Mouse (Mus musculus) Patski (cell line): ENCODE data around the gene Gak. TPM values are rescaled to one million over a fixed set of nuclear protein-coding genes. Genes with fewer than 3 reads are reported as not detected.

Experiments
- ATAC-seq: fragments of 100-300 bp; one replicate; pipeline ENCODE4 v1.8.0; 2021
- CTCF ChIA-PET: fragments of 350-600 bp; sonication (Branson Sonifier 250); formaldehyde crosslinking; loops from one replicate; lab custom pipeline; 2022; ENCODE audit warnings: inconsistent platforms; lab: Charles Lee
- POLR2A ChIA-PET: fragments of 350-600 bp; sonication (Branson Sonifier 250); formaldehyde crosslinking; loops from one replicate; lab custom pipeline; 2022; ENCODE audit warnings: antibody characterized with exemption, inconsistent platforms; lab: Charles Lee
- DNase-seq: peaks from one replicate; pipeline ENCODE4 v3.0.0-alpha.2; 2011; ENCODE audit warnings: low read depth, low spot score
- H3K27me3 ChIP-seq: fragments of 371-371 bp; one replicate; pipeline ENCODE4 v1.5.1; 2021
- CTCF ChIP-seq: fragments of 100-300 bp; IDR thresholded peaks from one replicate; pipeline ENCODE4 v1.5.1; 2021
- in situ Hi-C: fragments of 300-500 bp; cut with MboI; formaldehyde crosslinking; loops from 3 replicates; pipeline ENCODE4 v1.11.1; 2018; ENCODE audit warnings: low pct_unique_long_range_greater_than_20kb, mixed read lengths
- polyA plus RNA-seq: library from polyadenylated mRNA; unstranded; gene quantifications from one replicate; pipeline ENCODE4 v1.2.3, GENCODE M21; 2021

Gak gene
- polyA plus RNA-seq, 1 experiment from 2014 or later = 133 TPM

DNA sequence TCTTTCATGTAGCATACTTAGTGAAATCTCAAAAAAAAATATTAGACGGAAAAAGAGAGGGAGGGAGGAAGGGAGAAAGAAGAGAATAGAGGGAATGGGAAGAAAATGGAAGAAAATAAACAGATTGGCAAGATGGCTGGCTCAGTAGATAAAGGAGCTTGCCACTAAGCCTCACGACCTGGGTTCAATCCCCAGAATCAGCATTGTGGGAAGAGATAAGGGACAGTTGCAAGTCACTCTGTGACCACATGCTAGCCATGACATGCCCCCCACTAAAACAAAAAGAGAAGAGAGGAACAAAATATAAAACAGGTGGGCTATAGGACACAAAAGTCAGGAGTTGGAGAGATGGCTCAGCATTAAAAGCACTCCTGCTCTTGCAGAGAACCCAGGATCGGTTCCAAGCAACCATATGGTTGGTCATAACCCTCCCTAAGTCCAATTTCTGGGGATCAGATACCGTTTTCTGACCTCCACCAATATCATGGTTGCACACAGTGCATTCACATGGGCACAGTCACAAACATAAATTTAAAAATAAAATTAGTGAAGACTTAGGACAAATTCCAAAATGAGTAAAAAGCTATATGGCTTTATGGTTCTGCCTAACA lies 3.4 kb downstream of the Gak start:
- ATAC-seq = no peak
- ChIA-PET CTCF (interaction anchor here (1.4 to 2.0 kb wide), 2 partner anchors 11 to 24 kb away, joined by 3 to 6 read pairs; no protein-coding TSS in a partner anchor), POLR2A (no interaction called here)
- in situ Hi-C loops = no loop called here
- no peak for DNase-seq
- H3K27me3 ChIP-seq = no peaks in the 10 kb centered on the region
- TF ChIP-seq CTCF = no peak

DNA sequence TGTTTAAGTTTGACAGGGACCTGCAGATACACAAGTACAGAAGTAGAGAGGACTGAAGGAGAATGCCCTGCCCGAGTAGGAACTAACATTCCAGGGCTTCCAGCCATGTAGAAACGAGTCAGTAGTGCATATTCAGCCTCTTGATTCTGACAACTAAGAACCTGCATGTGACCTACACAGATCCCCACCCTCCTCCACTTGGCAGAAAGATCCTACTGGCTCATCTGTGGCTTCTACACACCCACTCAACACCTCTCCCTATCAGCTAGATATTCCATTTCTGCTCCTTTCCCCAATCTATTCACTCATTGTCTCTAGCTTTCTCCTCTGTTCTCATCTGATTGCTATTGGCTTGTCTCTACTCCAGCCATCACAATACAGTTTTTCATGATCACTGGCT lies 7.7 kb downstream of the Gak start:
- DNase-seq (no peak), ATAC-seq (no peak)
- no peaks in the 10 kb centered on the region for H3K27me3 ChIP-seq
- no peak for TF ChIP-seq CTCF
- in situ Hi-C loops = no loop called here
- CTCF ChIA-PET = no interaction called here
- POLR2A ChIA-PET = no interaction called here

DNA sequence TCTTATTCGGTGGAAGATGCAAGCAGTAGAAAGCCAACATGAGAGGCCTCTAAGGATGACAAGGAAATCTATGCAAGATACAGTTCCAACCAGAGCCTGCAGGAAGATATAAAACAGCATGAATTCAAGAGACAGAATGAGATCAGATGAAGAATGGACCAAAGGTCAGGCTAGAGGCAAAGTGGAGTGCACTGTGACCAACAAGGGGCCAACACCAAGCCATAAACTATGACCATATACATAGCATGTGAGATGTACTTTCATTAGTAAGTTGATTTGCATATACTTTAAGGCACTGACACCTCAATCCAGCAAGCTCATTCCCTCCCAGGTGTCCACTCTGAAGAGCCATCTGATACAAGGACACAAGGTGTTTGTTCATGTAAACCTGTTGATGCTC lies 19.1 kb downstream of the Gak start:
- CTCF ChIA-PET = interaction anchor here (1.7 kb wide), 1 partner anchor 10 kb away, joined by 4 read pairs; no protein-coding TSS in a partner anchor
- TF ChIP-seq CTCF = no peak
- no peak for DNase-seq
- no peak for ATAC-seq
- in situ Hi-C loops = no loop called here
- H3K27me3 ChIP-seq = no peaks in the 10 kb centered on the region
- POLR2A ChIA-PET = interaction anchor here (1.2 kb wide), 1 partner anchor 50 kb away, joined by 3 read pairs; the partner anchor contains the start of gene Idua

DNA sequence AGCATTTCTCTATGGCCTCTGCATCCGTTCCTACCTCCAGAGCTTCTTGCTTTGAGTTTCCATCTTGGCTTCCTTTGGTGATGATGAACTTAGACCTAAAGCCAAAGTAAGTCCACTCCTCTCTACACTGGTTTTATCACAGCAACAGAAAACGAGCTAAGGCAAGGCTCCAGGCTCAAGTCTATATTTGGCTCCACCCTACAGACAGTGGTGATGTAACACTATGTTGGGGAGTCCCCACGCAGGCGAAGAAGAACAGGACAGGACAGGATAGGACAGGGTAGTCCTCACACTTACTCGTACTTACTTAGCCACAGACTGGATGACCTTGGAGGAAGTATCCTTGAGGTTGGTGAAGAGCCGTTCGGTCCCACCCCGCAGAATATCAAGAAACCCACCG lies 27.0 kb downstream of the Gak start:
- no peaks in the 10 kb centered on the region for H3K27me3 ChIP-seq
- in situ Hi-C loops = no loop called here
- TF ChIP-seq CTCF = no peak
- no peak for ATAC-seq
- ChIA-PET CTCF (interaction anchor here (1.2 kb wide), 1 partner anchor 117 kb away, joined by 4 read pairs; no protein-coding TSS in a partner anchor), POLR2A (no interaction called here)
- no peak for DNase-seq

DNA sequence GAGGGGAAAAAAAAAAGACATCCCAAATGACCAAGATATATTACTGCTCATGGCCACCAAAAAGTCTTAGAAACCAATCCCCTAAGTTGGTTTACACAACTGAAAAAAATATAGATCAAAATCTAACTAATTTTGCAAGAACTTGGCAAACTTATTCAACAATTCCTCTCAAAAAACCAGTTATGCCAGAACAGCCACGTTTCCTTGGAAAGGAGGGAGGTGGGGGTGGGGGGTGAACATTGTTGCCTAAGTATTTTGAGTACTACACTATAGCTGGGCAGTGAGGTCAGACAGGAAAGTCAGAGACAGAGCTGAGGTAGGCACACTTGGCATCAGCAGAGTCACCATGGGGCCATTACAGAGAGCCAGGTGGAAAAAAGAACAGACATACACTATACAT lies 29.6 kb downstream of the Gak start:
- POLR2A ChIA-PET = no interaction called here
- in situ Hi-C loops = no loop called here
- no peak for DNase-seq
- CTCF ChIA-PET = interaction anchor here (1.4 kb wide), 3 partner anchors 9 to 115 kb away, joined by 3 to 4 read pairs (median 3); no protein-coding TSS in a partner anchor
- TF ChIP-seq CTCF = no peak
- no peaks in the 10 kb centered on the region for H3K27me3 ChIP-seq
- ATAC-seq = no peak

DNA sequence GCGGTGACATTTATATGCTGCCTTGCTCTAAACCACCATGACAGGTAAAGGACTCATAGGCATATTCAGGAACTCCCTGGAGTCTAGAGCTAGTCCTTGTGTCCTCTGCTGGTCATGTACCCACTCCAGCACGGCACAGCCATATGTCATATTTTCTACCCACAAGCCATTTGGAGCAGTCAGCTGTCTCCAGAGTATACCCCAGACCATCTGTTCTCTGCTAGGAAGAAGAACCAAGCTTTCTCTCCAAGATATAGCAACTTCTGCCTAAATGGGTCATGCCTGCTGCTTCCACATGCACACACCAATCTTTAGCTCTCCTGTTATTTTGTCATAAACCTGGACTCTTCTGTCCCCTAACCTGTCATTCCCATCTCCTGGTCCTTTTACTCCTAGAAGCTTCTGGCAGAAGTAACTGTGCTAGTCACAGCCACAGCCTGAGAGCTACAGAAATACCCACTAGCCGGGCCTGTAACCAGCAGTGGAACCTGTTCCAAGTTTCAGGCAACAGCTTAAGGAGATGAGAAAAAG lies 48.1 kb downstream of the Gak start:
- no peak for DNase-seq
- no peak for TF ChIP-seq CTCF
- no peak for ATAC-seq
- ChIA-PET POLR2A (interaction anchor here (1.1 kb wide), 1 partner anchor 205 kb away, joined by 3 read pairs; no protein-coding TSS in a partner anchor), CTCF (interaction anchor here (1.1 to 1.5 kb wide), 3 partner anchors 12 to 140 kb away, joined by 3 to 4 read pairs (median 3); no protein-coding TSS in a partner anchor)
- no peaks in the 10 kb centered on the region for H3K27me3 ChIP-seq
- in situ Hi-C loops = no loop called here

DNA sequence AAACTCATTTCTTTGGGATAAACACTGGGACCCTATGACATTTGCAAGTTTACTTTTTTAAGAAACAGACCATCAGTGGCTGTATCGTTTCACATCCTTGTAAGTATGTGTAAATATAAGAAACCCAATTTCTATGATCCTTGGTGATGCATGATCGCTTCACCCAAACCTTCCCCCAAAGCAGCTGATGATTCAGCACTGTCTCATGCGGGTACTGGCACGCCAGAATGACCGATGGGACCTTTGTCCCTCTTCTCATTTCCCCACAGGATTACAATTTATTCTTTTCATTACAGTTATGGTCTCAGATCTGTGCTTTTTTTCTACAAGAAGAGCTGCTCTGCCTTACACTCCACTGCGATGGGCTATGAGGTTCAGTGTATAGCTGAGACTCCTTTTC lies 56.5 kb downstream of the Gak start:
- ATAC-seq (no peak), DNase-seq (no peak)
- POLR2A ChIA-PET = no interaction called here
- in situ Hi-C loops = no loop called here
- H3K27me3 ChIP-seq = no peaks in the 10 kb centered on the region
- no peak for TF ChIP-seq CTCF
- CTCF ChIA-PET = no interaction called here

DNA sequence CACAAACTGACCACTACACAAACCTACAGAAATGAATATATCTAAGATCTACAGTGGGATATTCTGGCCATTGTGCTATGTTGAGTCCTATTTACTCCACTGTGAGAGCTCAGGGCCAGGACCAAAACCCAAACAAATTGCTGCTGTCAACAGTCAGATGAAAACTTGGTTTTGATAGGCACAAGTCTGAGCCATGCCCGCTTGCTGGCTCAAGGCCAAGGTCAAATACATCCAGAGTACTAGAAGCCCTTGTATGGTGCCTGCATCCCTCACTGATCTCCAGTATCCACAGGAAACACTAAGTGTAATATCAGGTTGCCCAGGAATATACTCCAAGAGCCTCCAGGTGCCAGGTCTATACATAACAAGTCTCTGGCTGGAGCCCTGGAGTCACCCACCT lies 58.6 kb downstream of the Gak start:
- POLR2A ChIA-PET = no interaction called here
- H3K27me3 ChIP-seq = no peaks in the 10 kb centered on the region
- CTCF ChIA-PET = no interaction called here
- TF ChIP-seq CTCF = no peak
- in situ Hi-C loops = no loop called here
- ATAC-seq = no peak
- DNase-seq = no peak

DNA sequence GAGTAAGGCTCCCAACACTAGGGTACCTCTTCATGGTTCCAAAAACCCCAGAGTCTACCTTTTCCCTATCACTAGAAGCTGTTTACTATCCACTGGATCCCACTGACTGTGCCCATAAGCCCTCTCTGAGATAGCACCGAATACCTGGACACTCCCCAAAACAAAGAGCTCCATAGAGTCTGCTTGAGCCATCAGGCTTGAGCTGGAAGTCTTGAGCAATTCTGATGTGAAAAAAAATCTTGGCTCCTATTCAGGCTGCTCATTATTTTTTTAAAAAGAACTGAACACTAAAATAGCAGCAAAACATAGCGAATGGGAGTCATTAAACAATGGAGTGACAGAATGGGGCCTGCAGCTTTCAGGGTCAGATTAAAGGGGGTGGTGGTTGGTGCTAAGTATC lies 62.5 kb downstream of the Gak start:
- no peak for DNase-seq
- CTCF ChIA-PET = no interaction called here
- in situ Hi-C loops = no loop called here
- H3K27me3 ChIP-seq = no peaks in the 10 kb centered on the region
- POLR2A ChIA-PET = no interaction called here
- no peak for ATAC-seq
- no peak for TF ChIP-seq CTCF

DNA sequence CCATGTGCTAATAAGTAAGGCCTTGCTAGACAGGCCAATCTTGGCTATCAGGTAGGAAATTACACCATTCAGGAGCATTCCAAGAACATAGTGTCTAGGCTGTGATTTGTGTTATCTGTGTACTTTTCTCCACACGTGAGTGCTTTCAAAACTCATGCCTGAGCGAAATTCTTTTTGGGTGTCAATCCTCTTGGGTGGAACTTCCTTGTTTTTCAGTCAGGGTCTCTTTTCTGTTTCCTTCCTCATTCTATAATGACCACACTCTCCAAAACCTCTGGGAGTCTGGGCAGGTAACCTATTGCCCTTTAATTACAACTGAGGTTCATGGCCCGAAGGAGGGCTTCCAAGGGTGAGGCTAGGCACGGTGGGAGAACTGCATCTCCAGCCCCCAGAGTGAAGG lies 63.0 kb downstream of the Gak start:
- no peak for TF ChIP-seq CTCF

DNA sequence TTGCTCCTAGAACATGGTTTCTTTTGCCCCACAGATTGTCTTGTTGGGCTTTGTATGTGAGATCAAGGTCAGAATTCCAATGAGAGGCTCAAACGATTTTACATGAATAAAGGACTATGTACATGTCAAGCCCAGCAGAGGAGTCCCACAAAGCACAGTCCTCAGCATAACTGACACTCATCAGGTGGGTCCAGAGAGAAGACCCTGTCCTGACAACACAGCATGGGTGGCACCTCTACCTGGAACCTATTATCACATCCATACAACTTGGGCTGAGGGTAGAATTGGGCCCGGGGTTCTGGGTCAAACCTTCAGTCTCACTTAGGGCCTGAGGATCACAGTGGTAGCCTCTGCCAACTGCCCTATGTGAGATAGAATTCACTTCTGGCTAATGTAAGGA lies 64.2 kb downstream of the Gak start:
- ATAC-seq (no peak), DNase-seq (no peak)
- ChIA-PET CTCF (no interaction called here), POLR2A (no interaction called here)
- in situ Hi-C loops = no loop called here
- no peak for TF ChIP-seq CTCF
- H3K27me3 ChIP-seq = no peaks in the 10 kb centered on the region

More for the DNA sequence above, 63.0 kb downstream of the Gak start:
- in situ Hi-C loops = no loop called here
- ChIA-PET POLR2A (no interaction called here), CTCF (no interaction called here)
- H3K27me3 ChIP-seq = no peaks in the 10 kb centered on the region
- no peak for DNase-seq
- ATAC-seq = no peak
